Mouse (Mus musculus): ENCODE measurements at regions not wholly inside any gene's neighbourhood (a gene's known extent, or its start where the extent isn't known, plus 50 kb on each side); places are given as distances from the start of the nearest gene placed in this dataset.

GRCm38 (mm10) chr6:7790040-7790439 lies 54.6 kb upstream of the C1galt1 start:
- 29% methylated on average over 3 of the region's 3 CpGs for WGBS (ENCODE audit: insufficient replicate concordance)
- Histone ChIP-seq H3K36me3 (replicated peaks; ENCODE audit: control insufficient read depth, insufficient read depth, low read depth) (no peaks in the 10 kb centered on the region), H3K27ac (no peak overlapping the region), H3K4me3 (ENCODE audit: insufficient read depth in 1 of 2, low read depth in 2 of 2, low read length in 2 of 2) (no peak overlapping the region), H3K4me1 (replicated peaks; ENCODE audit: control insufficient read depth in 2 of 2, insufficient read depth in 2 of 2, low read length in 1 of 2) (0 out of 4 replicates have a peak, but pooled peaks cover 0 to 2% of the 10 kb centered on the region in 2 experiments), H3K9me3 (ENCODE audit: control insufficient read depth, low read length) (no peaks in the 10 kb centered on the region), H3K4me2 (ENCODE audit: low read depth) (no peak overlapping the region), H3K9ac (replicated peaks) (no peak overlapping the region), H3K27me3 (ENCODE audit: control insufficient read depth, insufficient read depth, low read length) (no peaks in the 10 kb centered on the region)
- TF ChIP-seq CTCF (IDR thresholded peaks at IDR 0.05; ENCODE audit: low read depth) (no peak), EP300 (IDR thresholded peaks at IDR 0.05; ENCODE audit: low read depth) (no peak)
- ATAC-seq (ENCODE audit: insufficient read depth) (no peak), DNase-seq (ENCODE audit: low read depth in 3 of 3, low spot score in 3 of 3) (no peak)

- TF ChIP-seq CTCF (IDR thresholded peaks at IDR 0.05; ENCODE audit: low read depth) = no peak
- TF ChIP-seq EP300 (IDR thresholded peaks at IDR 0.05; ENCODE audit: low read depth) = no peak
- WGBS (ENCODE audit: insufficient replicate concordance) = 45% methylated on average over 3 of the region's 3 CpGs
- Histone ChIP-seq H3K4me2 (ENCODE audit: low read depth) (no peak overlapping the region), H3K9me3 (ENCODE audit: control insufficient read depth, low read length) (no peaks in the 10 kb centered on the region), H3K4me3 (ENCODE audit: insufficient read depth in 1 of 2, low read depth in 2 of 2, low read length in 2 of 2) (no peak overlapping the region), H3K27ac (no peak overlapping the region), H3K36me3 (replicated peaks; ENCODE audit: control insufficient read depth, insufficient read depth, low read depth) (no peaks in the 10 kb centered on the region), H3K9ac (replicated peaks) (no peak overlapping the region), H3K27me3 (ENCODE audit: control insufficient read depth, insufficient read depth, low read length) (no peaks in the 10 kb centered on the region), H3K4me1 (replicated peaks; ENCODE audit: control insufficient read depth in 2 of 2, insufficient read depth in 2 of 2, low read length in 1 of 2) (peaks cover under 1 to 3% of the 10 kb centered on the region in 2 experiments; a peak in 1 of 4 replicates)
- DNase-seq (ENCODE audit: low read depth in 3 of 3, low spot score in 3 of 3) (no peak), ATAC-seq (ENCODE audit: insufficient read depth) (no peak)
Observed at GRCm38 (mm10) chr6:7789071-7789470, 55.6 kb upstream of the C1galt1 start.

- TF ChIP-seq EP300 (IDR thresholded peaks at IDR 0.05; ENCODE audit: low read depth) = no peak
- TF ChIP-seq CTCF (IDR thresholded peaks at IDR 0.05; ENCODE audit: low read depth) = no peak
- H3K36me3 ChIP-seq (replicated peaks; ENCODE audit: control insufficient read depth, insufficient read depth, low read depth) = no peaks in the 10 kb centered on the region
- H3K9me3 ChIP-seq (ENCODE audit: control insufficient read depth, low read length) = no peaks in the 10 kb centered on the region
- H3K27ac ChIP-seq = no peak overlapping the region
- 55% methylated on average over 4 of the region's 4 CpGs for WGBS (ENCODE audit: insufficient replicate concordance)
- no peak overlapping the region for H3K9ac ChIP-seq (replicated peaks)
- DNase-seq (ENCODE audit: low read depth in 3 of 3, low spot score in 3 of 3) = no peak
- H3K4me3 ChIP-seq (ENCODE audit: insufficient read depth in 1 of 2, low read depth in 2 of 2, low read length in 2 of 2) = no peak overlapping the region
- H3K27me3 ChIP-seq (ENCODE audit: control insufficient read depth, insufficient read depth, low read length) = no peaks in the 10 kb centered on the region
- no peak for ATAC-seq (ENCODE audit: insufficient read depth)
- peaks cover 17 to 19% of the 10 kb centered on the region in 2 experiments for H3K4me1 ChIP-seq (replicated peaks; ENCODE audit: control insufficient read depth in 2 of 2, insufficient read depth in 2 of 2, low read length in 1 of 2)
- H3K4me2 ChIP-seq (ENCODE audit: low read depth) = no peak overlapping the region
Observed at GRCm38 (mm10) chr6:7785407-7785806, 59.2 kb upstream of the C1galt1 start.

GRCm38 (mm10) chr6:7783059-7783458 lies 61.6 kb upstream of the C1galt1 start:
- no peaks in the 10 kb centered on the region for H3K36me3 ChIP-seq (replicated peaks; ENCODE audit: control insufficient read depth, insufficient read depth, low read depth)
- WGBS (ENCODE audit: insufficient replicate concordance) = 7% methylated on average over 1 of the region's 1 CpGs
- ATAC-seq (ENCODE audit: insufficient read depth) = peak; percentile 88
- TF ChIP-seq CTCF (IDR thresholded peaks at IDR 0.05; ENCODE audit: low read depth) = no peak
- TF ChIP-seq EP300 (IDR thresholded peaks at IDR 0.05; ENCODE audit: low read depth) = peak; percentile 93
- no peak overlapping the region for H3K4me3 ChIP-seq (ENCODE audit: insufficient read depth in 1 of 2, low read depth in 2 of 2, low read length in 2 of 2)
- H3K4me2 ChIP-seq (ENCODE audit: low read depth) = peak overlapping the region; percentile 17
- H3K9me3 ChIP-seq (ENCODE audit: control insufficient read depth, low read length) = no peaks in the 10 kb centered on the region
- peak in 2 of 3 experiments; percentile 52 to 56 for DNase-seq (ENCODE audit: low read depth in 3 of 3, low spot score in 3 of 3)
- peaks cover 35 to 36% of the 10 kb centered on the region in 2 experiments for H3K4me1 ChIP-seq (replicated peaks; ENCODE audit: control insufficient read depth in 2 of 2, insufficient read depth in 2 of 2, low read length in 1 of 2)
- H3K27me3 ChIP-seq (ENCODE audit: control insufficient read depth, insufficient read depth, low read length) = no peaks in the 10 kb centered on the region
- peak overlapping the region; percentile 70 for H3K27ac ChIP-seq
- peak overlapping the region; percentile 18 for H3K9ac ChIP-seq (replicated peaks)

GRCm38 (mm10) chr6:7779959-7780358 lies 64.7 kb upstream of the C1galt1 start:
- ATAC-seq (ENCODE audit: insufficient read depth) (no peak), DNase-seq (ENCODE audit: low read depth in 3 of 3, low spot score in 3 of 3) (no peak)
- Histone ChIP-seq H3K27ac (no peak overlapping the region), H3K4me1 (replicated peaks; ENCODE audit: control insufficient read depth in 2 of 2, insufficient read depth in 2 of 2, low read length in 1 of 2) (peaks cover 39 to 40% of the 10 kb centered on the region in 2 experiments), H3K4me2 (ENCODE audit: low read depth) (no peak overlapping the region), H3K27me3 (ENCODE audit: control insufficient read depth, insufficient read depth, low read length) (no peaks in the 10 kb centered on the region), H3K4me3 (ENCODE audit: insufficient read depth in 1 of 2, low read depth in 2 of 2, low read length in 2 of 2) (no peak overlapping the region), H3K9me3 (ENCODE audit: control insufficient read depth, low read length) (no peaks in the 10 kb centered on the region), H3K36me3 (replicated peaks; ENCODE audit: control insufficient read depth, insufficient read depth, low read depth) (no peaks in the 10 kb centered on the region), H3K9ac (replicated peaks) (no peak overlapping the region)
- TF ChIP-seq CTCF (IDR thresholded peaks at IDR 0.05; ENCODE audit: low read depth) = no peak
- TF ChIP-seq EP300 (IDR thresholded peaks at IDR 0.05; ENCODE audit: low read depth) = no peak
- WGBS (ENCODE audit: insufficient replicate concordance) = 63% methylated on average over 2 of the region's 2 CpGs
